Mouse (Mus musculus) liver, adult 2 months (tissue): ENCODE data around the gene Naa60. TPM values are rescaled to one million over a fixed set of nuclear protein-coding genes. Genes with fewer than 3 reads are reported as not detected.

Experiments
- DNase-seq: peaks from one replicate; pipeline ENCODE4 v3.0.0-alpha.2; 2011; ENCODE audit warnings: low read depth, low spot score; ENCODE audit errors: extremely low read depth
- H3K27ac ChIP-seq: fragments of 200-500 bp; replicated peaks from 2 replicates; pipeline ENCODE4 v1.5.1; 2012; ENCODE audit warnings: low read depth, mild to moderate bottlenecking, control low read depth, inconsistent platforms, low read length; ENCODE audit not compliant: insufficient read depth
- H3K27me3 ChIP-seq: fragments of 200-500 bp; 2 replicates; pipeline ENCODE4 v1.6.1; 2012; ENCODE audit warnings: mild to moderate bottlenecking, moderate library complexity, low read length, inconsistent platforms; ENCODE audit not compliant: control insufficient read depth, insufficient read depth
- H3K36me3 ChIP-seq: fragments of 200-500 bp; 2 replicates; pipeline ENCODE4 v1.6.1; 2012; ENCODE audit warnings: low read length, inconsistent platforms; ENCODE audit not compliant: control insufficient read depth, insufficient read depth
- H3K4me1 ChIP-seq: fragments of 200-500 bp; 2 replicates; pipeline ENCODE4 v1.6.1; 2011; ENCODE audit warnings: low read length; ENCODE audit not compliant: control insufficient read depth, insufficient read depth
- H3K4me3 ChIP-seq: fragments of 200-500 bp; 2 replicates; pipeline ENCODE4 v1.5.1; 2011; ENCODE audit warnings: low read depth, mild to moderate bottlenecking, control low read depth, low read length, moderate library complexity; ENCODE audit not compliant: insufficient read depth
- H3K79me2 ChIP-seq: fragments of 200-500 bp; 2 replicates; pipeline ENCODE4 v1.6.1; 2012; ENCODE audit warnings: inconsistent platforms, mild to moderate bottlenecking, low read length, moderate library complexity; ENCODE audit not compliant: control insufficient read depth, insufficient read depth
- H3K9ac ChIP-seq: fragments of 200-500 bp; 2 replicates; pipeline ENCODE4 v1.6.1; 2012; ENCODE audit warnings: low read depth, mild to moderate bottlenecking, control low read depth, inconsistent platforms, low read length
- CTCF ChIP-seq: fragments of 200-500 bp; IDR thresholded peaks from 2 replicates; pipeline ENCODE4 v1.5.1; 2011; ENCODE audit warnings: low read depth, low read length, control low read depth
- POLR2A ChIP-seq: fragments of 200-500 bp; IDR thresholded peaks from 2 replicates; pipeline ENCODE4 v1.6.1; 2011; ENCODE audit warnings: low read length, control low read depth; ENCODE audit not compliant: insufficient read depth; ENCODE audit errors: extremely low read depth
- WGBS: fragments of 180-500 bp; shearing (Covaris S2); methylation state at CpG from one replicate; pipeline ENCODE4 v1.1.7; 2018; 5-methylcytosine and 5-hydroxymethylcytosine counted together
- polyA plus RNA-seq: library from polyadenylated mRNA; depleted of rRNA; stranded (reverse); fragments of >200 nt; gene quantifications from 2 replicates; pipeline ENCODE4 v1.2.3, GENCODE M21; 2012
- total RNA-seq: library from RNA; depleted of rRNA; stranded (reverse); fragments of >200 nt; gene quantifications from 2 replicates; pipeline ENCODE4 v1.2.3, GENCODE M21; 2014

Naa60 gene
- total and polyA plus RNA-seq, 2 experiments = 32.0 to 83.0 TPM

GRCm38 (mm10) chr16:3893739-3894138, 21.6 kb downstream of the Naa60 start:
- H3K27ac ChIP-seq = peak overlapping the region; percentile 15
- no peaks in the 10 kb centered on the region for H3K27me3 ChIP-seq
- H3K9ac ChIP-seq = no peak overlapping the region
- TF ChIP-seq POLR2A = no peak
- TF ChIP-seq CTCF = no peak
- no peak overlapping the region for H3K4me3 ChIP-seq
- no peak for DNase-seq
- H3K36me3 ChIP-seq = peaks cover 29% of the 10 kb centered on the region
- peaks cover 35% of the 10 kb centered on the region for H3K79me2 ChIP-seq
- peaks cover 15% of the 10 kb centered on the region for H3K4me1 ChIP-seq
- 8% methylated on average over 3 of the region's 3 CpGs for WGBS

GRCm38 (mm10) chr16:3895173-3895792, 23.1 kb downstream of the Naa60 start:
- peak; percentile 52 for DNase-seq
- Histone ChIP-seq H3K9ac (peak overlapping the region; percentile 1; the same call in 1 of the 2 replicates), H3K4me1 (peaks cover 13% of the 10 kb centered on the region), H3K36me3 (peaks cover 44% of the 10 kb centered on the region), H3K27ac (peak overlapping the region; percentile 48), H3K4me3 (no peak overlapping the region; the same call in 1 of the 2 replicates), H3K27me3 (no peaks in the 10 kb centered on the region), H3K79me2 (peaks cover 27% of the 10 kb centered on the region)
- TF ChIP-seq CTCF (no peak), POLR2A (no peak)
- 59% methylated on average over 9 of the region's 9 CpGs for WGBS

GRCm38 (mm10) chr16:3896046-3896445, 23.9 kb downstream of the Naa60 start:
- Histone ChIP-seq H3K27ac (no peak overlapping the region), H3K36me3 (peaks cover 52% of the 10 kb centered on the region)
- 79% methylated on average over 6 of the region's 6 CpGs for WGBS

GRCm38 (mm10) chr16:3896553-3896952, 24.4 kb downstream of the Naa60 start:
- no peak overlapping the region for H3K9ac ChIP-seq
- peaks cover 25% of the 10 kb centered on the region for H3K79me2 ChIP-seq
- no peaks in the 10 kb centered on the region for H3K27me3 ChIP-seq
- H3K27ac ChIP-seq = no peak overlapping the region
- DNase-seq = no peak
- H3K4me1 ChIP-seq = peaks cover 8% of the 10 kb centered on the region
- WGBS = 88% methylated on average over 1 of the region's 1 CpGs
- no peak overlapping the region for H3K4me3 ChIP-seq
- H3K36me3 ChIP-seq = peaks cover 57% of the 10 kb centered on the region
- no peak for TF ChIP-seq POLR2A
- no peak for TF ChIP-seq CTCF

More at GRCm38 (mm10) chr16:3896046-3896445, 23.9 kb downstream of the Naa60 start:
- Histone ChIP-seq H3K4me1 (peaks cover 8% of the 10 kb centered on the region), H3K27me3 (no peaks in the 10 kb centered on the region), H3K4me3 (no peak overlapping the region), H3K9ac (no peak overlapping the region), H3K79me2 (peaks cover 27% of the 10 kb centered on the region)
- no peak for TF ChIP-seq CTCF
- no peak for TF ChIP-seq POLR2A
- DNase-seq = no peak

GRCm38 (mm10) chr16:3907471-3907870, 35.3 kb downstream of the Naa60 start:
- Histone ChIP-seq H3K36me3 (peaks cover 14% of the 10 kb centered on the region), H3K27me3 (no peaks in the 10 kb centered on the region), H3K27ac (no peak overlapping the region), H3K4me1 (peaks cover 2% of the 10 kb centered on the region; the same call in 1 of the 2 replicates), H3K79me2 (no peaks in the 10 kb centered on the region), H3K9ac (no peak overlapping the region), H3K4me3 (no peak overlapping the region)
- TF ChIP-seq CTCF (no peak), POLR2A (no peak)
- 79% methylated on average over 2 of the region's 2 CpGs for WGBS
- no peak for DNase-seq

GRCm38 (mm10) chr16:3908537-3909111, 36.4 kb downstream of the Naa60 start, which contains the start of the genes 1700037C18Rik and Cluap1:
Gene 1700037C18Rik (minus strand): TSS chr16:3908689.
Gene Cluap1 (plus strand): TSS chr16:3908801.
- peak within 1 kb of the TSS; percentile 44 for H3K4me3 ChIP-seq
- DNase-seq = peak; percentile 94
- H3K36me3 ChIP-seq = peaks cover 8% of the 10 kb centered on the region; the same call in 1 of the 2 replicates
- WGBS = under 1% methylated on average over 33 of the region's 33 CpGs
- H3K4me1 ChIP-seq = peaks cover 2% of the 10 kb centered on the region; the same call in 1 of the 2 replicates
- no peaks in the 10 kb centered on the region for H3K27me3 ChIP-seq
- peak within 1 kb of the TSS; percentile 33 for H3K27ac ChIP-seq
- peak; percentile 93 for TF ChIP-seq CTCF
- TF ChIP-seq POLR2A = no peak
- no peaks in the 10 kb centered on the region for H3K79me2 ChIP-seq
- H3K9ac ChIP-seq = peak within 1 kb of the TSS; percentile 44
